Comparison of ENCODE assay signal across 15 mouse cellular contexts in the genomic region with DNA sequence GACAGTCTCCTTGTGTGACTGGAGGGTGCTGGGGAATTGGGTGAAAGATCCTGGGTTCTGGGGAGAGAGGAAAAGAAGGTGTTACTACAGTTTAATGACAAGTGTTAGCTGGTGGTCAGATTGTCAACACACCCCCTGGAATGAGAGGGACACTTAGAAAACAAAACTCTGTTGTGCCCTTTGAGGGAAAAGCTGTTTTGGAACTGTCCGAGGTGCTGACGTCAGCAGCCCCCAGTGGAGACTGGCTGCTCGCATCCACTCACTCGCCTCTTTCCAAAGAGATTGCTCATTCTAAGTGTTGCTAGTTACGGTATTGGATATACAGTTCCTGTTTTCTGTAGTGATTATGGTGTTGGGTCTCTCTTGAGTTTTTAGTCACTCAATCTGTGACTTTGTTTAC.
DNase-seq lines count a peak whose midpoint lies in the region; ATAC-seq and TF ChIP-seq lines count a peak whose summit lies in the region.
"Had no signal": no experiment of that assay in that cellular context is flagged by ENCODE, and none has a peak within 500 bp of the region (broad histone marks: within the 10 kb centered on the region; RNA-seq: fewer than 3 reads in every experiment).

No protein-coding gene starts in this region.

- no peak for TF ChIP-seq EP300 in MEL (IDR thresholded peaks at IDR 0.05; ENCODE audit: low read depth in 1 of 2, low read length in 2 of 2)

- no peak overlapping the region for H3K9ac ChIP-seq in kidney, postnatal 0 days (ENCODE audit: low read depth, low read length)
- no peak overlapping the region for H3K9ac ChIP-seq in kidney, embryonic 16.5 days (replicated peaks; ENCODE audit: low read length)
- no peak overlapping the region for H3K9ac ChIP-seq in MEL (ENCODE audit: control insufficient read depth, low read depth, low read length, poor library complexity, severe bottlenecking)
- no peak overlapping the region for H3K9ac ChIP-seq in embryonic facial prominence, embryonic 14.5 days (ENCODE audit: low read depth, low read length)
- H3K9ac ChIP-seq: forebrain, postnatal 0 days; hindbrain, embryonic 15.5 days; limb, embryonic 15.5 days had no signal

- peak; percentile 56 for DNase-seq in kidney, postnatal 0 days (ENCODE audit: low spot score)
- DNase-seq in 3T3-L1 (ENCODE audit: low read depth, low spot score), result peak; percentile 40
- DNase-seq in MEL (ENCODE audit: low read depth, low spot score), result peak; percentile 50
- peak; percentile 40 for DNase-seq in embryonic facial prominence, embryonic 14.5 days (ENCODE audit: low spot score)
- no peak for DNase-seq in cerebellum, postnatal 36 days
- no peak for DNase-seq in left cerebral cortex, postnatal 14 days (ENCODE audit: low spot score in 2 of 2)
- no peak for DNase-seq in cerebellum, adult 11 months
- DNase-seq: cerebellum, adult 2 months; forebrain, postnatal 0 days; lung, postnatal 36 days; right cerebral cortex, adult 18-20 months had no signal

- no peak for TF ChIP-seq POLR2A in MEL (IDR thresholded peaks at IDR 0.05; ENCODE audit: control insufficient read depth in 1 of 2, insufficient read depth in 1 of 2, low read depth in 1 of 2, low read length in 2 of 2, poor library complexity in 1 of 2)

- ATAC-seq in kidney, postnatal 0 days (replicated peaks; ENCODE audit: low FRiP score, low read depth), result no peak
- no peak for ATAC-seq in kidney, embryonic 16.5 days (ENCODE audit: low FRiP score, low TSS enrichment)
- no peak for ATAC-seq in embryonic facial prominence, embryonic 14.5 days (ENCODE audit: low read depth)
- ATAC-seq: forebrain, postnatal 0 days had no signal

- no peak overlapping the region for H3K27ac ChIP-seq in kidney, postnatal 0 days
- H3K27ac ChIP-seq in kidney, embryonic 16.5 days (ENCODE audit: low read length), result no peak overlapping the region
- no peak overlapping the region for H3K27ac ChIP-seq in MEL (ENCODE audit: control insufficient read depth, low read depth, low read length)
- no peak overlapping the region for H3K27ac ChIP-seq in embryonic facial prominence, embryonic 14.5 days (replicated peaks; ENCODE audit: low read depth, low read length)
- H3K27ac ChIP-seq: heart, embryonic 10.5 days; hindbrain, embryonic 15.5 days; limb, embryonic 15.5 days had no signal

- H3K9me3 ChIP-seq in kidney, postnatal 0 days (replicated peaks; ENCODE audit: low read length), result no peaks in the 10 kb centered on the region
- no peaks in the 10 kb centered on the region for H3K9me3 ChIP-seq in kidney, embryonic 16.5 days (ENCODE audit: low read length)
- no peaks in the 10 kb centered on the region for H3K9me3 ChIP-seq in MEL (replicated peaks; ENCODE audit: insufficient read depth, low read length)
- H3K9me3 ChIP-seq in embryonic facial prominence, embryonic 14.5 days (ENCODE audit: control insufficient read depth, low read length), result no peaks in the 10 kb centered on the region
- H3K9me3 ChIP-seq: heart, embryonic 10.5 days; hindbrain, embryonic 15.5 days; limb, embryonic 15.5 days had no signal

- no peak for TF ChIP-seq CTCF in kidney, postnatal 0 days (IDR thresholded peaks at IDR 0.05; ENCODE audit: low read depth)
- TF ChIP-seq CTCF in MEL (IDR thresholded peaks at IDR 0.05 in 2 of 3, conservative IDR thresholded peaks at IDR 0.05 in 1 of 3; ENCODE audit: control insufficient read depth in 1 of 3, insufficient read depth in 1 of 3, low read depth in 2 of 3, low read length in 3 of 3, poor library complexity in 1 of 3, severe bottlenecking in 1 of 3), result no peak

- no peaks in the 10 kb centered on the region for H3K4me1 ChIP-seq in kidney, postnatal 0 days (replicated peaks; ENCODE audit: insufficient read depth, low read length)
- H3K4me1 ChIP-seq in kidney, embryonic 16.5 days (ENCODE audit: insufficient read depth, low read length), result no peaks in the 10 kb centered on the region
- no peaks in the 10 kb centered on the region for H3K4me1 ChIP-seq in MEL (ENCODE audit: control insufficient read depth in 1 of 2, insufficient read depth in 2 of 2, low read length in 2 of 2)
- no peaks in the 10 kb centered on the region for H3K4me1 ChIP-seq in embryonic facial prominence, embryonic 14.5 days (ENCODE audit: control insufficient read depth, insufficient read depth, low read length)
- H3K4me1 ChIP-seq: heart, embryonic 10.5 days; limb, embryonic 15.5 days had no signal

- no peaks in the 10 kb centered on the region for H3K79me2 ChIP-seq in MEL (ENCODE audit: control insufficient read depth, insufficient read depth, low read length, poor library complexity)

- 24% methylated on average over 5 of the region's 5 CpGs for WGBS in kidney, postnatal 0 days
- 24% methylated on average over 5 of the region's 5 CpGs for WGBS in kidney, embryonic 16.5 days
- 30% methylated on average over 5 of the region's 5 CpGs for WGBS in embryonic facial prominence, embryonic 14.5 days

- H3K36me3 ChIP-seq in kidney, postnatal 0 days (ENCODE audit: insufficient read depth, low read length), result no peaks in the 10 kb centered on the region
- H3K36me3 ChIP-seq in kidney, embryonic 16.5 days (ENCODE audit: insufficient read depth, low read length), result no peaks in the 10 kb centered on the region
- no peaks in the 10 kb centered on the region for H3K36me3 ChIP-seq in MEL (ENCODE audit: control insufficient read depth in 1 of 2, insufficient read depth in 2 of 2, low read length in 2 of 2)
- no peaks in the 10 kb centered on the region for H3K36me3 ChIP-seq in embryonic facial prominence, embryonic 14.5 days (ENCODE audit: control insufficient read depth, insufficient read depth, low read length)
- H3K36me3 ChIP-seq: heart, embryonic 10.5 days; hindbrain, embryonic 15.5 days; limb, embryonic 15.5 days had no signal

- no peak overlapping the region for H3K4me3 ChIP-seq in kidney, postnatal 0 days (replicated peaks; ENCODE audit: low read depth, low read length)
- no peak overlapping the region for H3K4me3 ChIP-seq in kidney, embryonic 16.5 days (ENCODE audit: low read length)
- no peak overlapping the region for H3K4me3 ChIP-seq in MEL (ENCODE audit: control insufficient read depth in 1 of 2, insufficient read depth in 1 of 2, low read depth in 2 of 2, low read length in 2 of 2)
- no peak overlapping the region for H3K4me3 ChIP-seq in embryonic facial prominence, embryonic 14.5 days (ENCODE audit: low read depth, low read length)
- H3K4me3 ChIP-seq: heart, embryonic 10.5 days; hindbrain, embryonic 15.5 days; limb, embryonic 15.5 days had no signal

- intact Hi-C loops in left cerebral cortex, postnatal 14 days (cut with DNase I), result no loop called here

- no peaks in the 10 kb centered on the region for H3K27me3 ChIP-seq in kidney, postnatal 0 days (ENCODE audit: insufficient read depth, low read length)
- no peaks in the 10 kb centered on the region for H3K27me3 ChIP-seq in kidney, embryonic 16.5 days (ENCODE audit: insufficient read depth, low read length)
- no peaks in the 10 kb centered on the region for H3K27me3 ChIP-seq in MEL (ENCODE audit: control insufficient read depth in 1 of 2, insufficient read depth in 2 of 2, low read length in 2 of 2)
- no peaks in the 10 kb centered on the region for H3K27me3 ChIP-seq in embryonic facial prominence, embryonic 14.5 days (replicated peaks; ENCODE audit: control insufficient read depth, insufficient read depth, low read length)
- H3K27me3 ChIP-seq: hindbrain, embryonic 15.5 days; limb, embryonic 15.5 days had no signal

- no peak for TF ChIP-seq RAD21 in MEL (IDR thresholded peaks at IDR 0.05; ENCODE audit: low read depth, low read length)

- no peak overlapping the region for H3K4me2 ChIP-seq in kidney, postnatal 0 days (ENCODE audit: low read length)
- no peak overlapping the region for H3K4me2 ChIP-seq in kidney, embryonic 16.5 days (replicated peaks; ENCODE audit: low read depth, low read length)
- H3K4me2 ChIP-seq in embryonic facial prominence, embryonic 14.5 days (ENCODE audit: low read depth, low read length), result no peak overlapping the region
- H3K4me2 ChIP-seq: hindbrain, embryonic 15.5 days; limb, embryonic 15.5 days had no signal

TF ChIP-seq in MEL, 35 proteins besides CTCF, POLR2A, EP300 and RAD21:
- TF ChIP-seq NRF1 (IDR thresholded peaks at IDR 0.05; ENCODE audit: insufficient read depth, low read depth, low read length, poor library complexity, severe bottlenecking) (no peak), ZMIZ1 (IDR thresholded peaks at IDR 0.05; ENCODE audit: low read depth, low read length) (no peak), JUND (IDR thresholded peaks at IDR 0.05; ENCODE audit: low read depth, low read length) (no peak)

Comparison
In these comparisons a context has a peak if more than half of its experiments do, and no peak if none do; other contexts are left out.
1. DNase-seq: peak in kidney, postnatal 0 days (single experiment), 3T3-L1 (single experiment), MEL (single experiment) and embryonic facial prominence, embryonic 14.5 days (single experiment); none in cerebellum, postnatal 36 days (0 of 2), left cerebral cortex, postnatal 14 days (0 of 2) and cerebellum, adult 11 months (single experiment).